Mouse (Mus musculus) spleen, adult 2 months (tissue): ENCODE measurements around the gene Alx3.

Experiments
- CTCF ChIP-seq: fragments of 200-500 bp; IDR thresholded peaks from 2 replicates; pipeline ENCODE4 v1.5.1; 2011; ENCODE audit warnings: mild to moderate bottlenecking, inconsistent platforms; ENCODE audit not compliant: insufficient read depth, insufficient read length, insufficient replicate concordance; ENCODE audit errors: extremely low read depth
- POLR2A ChIP-seq: fragments of 200-500 bp; IDR thresholded peaks from 2 replicates; pipeline ENCODE4 v1.6.1; 2011; ENCODE audit warnings: low read depth, low read length, inconsistent platforms

GRCm38 (mm10) chr3:107605304-107605703 is 10.5 kb downstream of the Alx3 start:
- TF ChIP-seq CTCF: peak; percentile 91; the same call in 1 of the 2 replicates
- no peak for TF ChIP-seq POLR2A
